Mouse (Mus musculus) layer of hippocampus, postnatal 10 days (tissue): ENCODE data around the gene Fbxw15. TPM values are rescaled to one million over a fixed set of nuclear protein-coding genes. Genes with fewer than 3 reads are reported as not detected.
"Not testable (repeated sequence)": the region's sequence is repeated elsewhere in the genome, so short reads cannot be mapped to it uniquely, and the experiment has no call there.

Experiments used
- DNase-seq, 2 experiments: peaks; one replicate each; pipeline ENCODE4 v3.0.0; 2021; ENCODE audit warnings: low spot score in 2 of 2
- long read RNA-seq: library from polyadenylated mRNA; stranded (forward); transcript quantifications from one replicate; pipeline ENCODE4 v2.0.0, GENCODE M21; 2023
- total RNA-seq, 2 experiments: library from RNA; stranded (reverse); gene quantifications; 2 replicates each; pipeline ENCODE4 v1.2.3; 2021

Gene Fbxw15
- total RNA-seq, result not detected
- long read RNA-seq, result 0 reads

DNA sequence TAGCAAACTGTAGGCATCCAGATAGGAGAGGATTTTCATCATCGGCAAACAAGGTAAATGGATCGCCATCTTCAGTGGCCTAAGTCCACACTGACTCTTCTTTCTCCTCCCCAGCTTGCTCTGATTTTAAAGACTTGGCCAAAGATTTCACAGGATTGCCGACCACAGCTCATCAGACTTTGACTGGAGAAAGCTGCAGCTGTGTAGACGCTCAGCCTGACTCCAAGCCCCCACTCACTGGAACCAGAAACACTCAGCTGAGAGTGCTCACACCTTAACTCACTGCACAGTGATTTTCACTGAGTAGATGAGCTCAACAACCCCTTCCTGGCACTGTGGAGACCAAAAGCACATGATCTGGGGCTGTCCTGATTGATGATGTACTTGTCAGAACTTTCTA lies at the start of gene Fbxw15:
Gene Fbxw15, minus strand, starts transcription at position 101 of the 400 bp plus-strand sequence.
- not testable (repeated sequence) for DNase-seq

DNA sequence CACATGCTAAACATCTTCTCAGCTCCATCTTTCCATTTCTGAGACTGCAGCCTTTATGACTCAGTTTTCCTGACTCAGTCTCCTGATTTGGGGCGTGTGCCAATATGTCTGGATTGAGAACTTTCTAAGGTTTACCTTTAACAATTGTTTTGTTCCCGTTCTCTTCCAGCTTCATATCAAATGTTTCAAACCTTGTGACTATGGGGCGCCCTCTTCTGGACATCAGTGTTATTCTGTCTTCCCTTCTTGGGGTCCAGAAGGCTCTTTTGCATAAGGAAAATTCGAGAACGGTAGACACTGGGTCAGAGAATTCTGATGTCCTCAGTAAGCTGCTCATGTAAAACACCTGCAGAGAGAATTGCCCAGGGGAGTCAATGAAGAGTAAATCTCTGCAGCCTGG lies 38.8 kb upstream of the Fbxw15 start:
- peak; percentile 48 to 60 for DNase-seq

DNA sequence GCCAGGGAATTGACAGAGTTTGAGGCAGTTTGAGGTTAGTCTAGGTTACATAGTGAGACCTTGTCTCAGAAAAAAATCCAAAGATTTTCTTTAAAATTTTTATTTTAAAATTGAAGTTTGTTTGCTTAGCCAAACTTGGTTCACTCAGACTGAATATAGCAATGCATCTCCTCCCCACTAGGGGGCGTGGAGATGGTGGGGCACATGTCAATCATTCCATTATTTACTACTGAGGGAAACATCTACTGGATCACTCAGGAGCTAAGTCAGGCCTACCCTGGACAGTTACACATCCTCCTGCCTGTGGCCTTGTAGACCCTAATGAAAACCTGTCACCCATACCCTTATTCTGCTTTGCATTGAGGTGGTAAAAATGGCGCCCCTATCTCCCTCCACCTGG lies 34.1 kb upstream of the Fbxw15 start:
- DNase-seq, result not testable (repeated sequence)

DNA sequence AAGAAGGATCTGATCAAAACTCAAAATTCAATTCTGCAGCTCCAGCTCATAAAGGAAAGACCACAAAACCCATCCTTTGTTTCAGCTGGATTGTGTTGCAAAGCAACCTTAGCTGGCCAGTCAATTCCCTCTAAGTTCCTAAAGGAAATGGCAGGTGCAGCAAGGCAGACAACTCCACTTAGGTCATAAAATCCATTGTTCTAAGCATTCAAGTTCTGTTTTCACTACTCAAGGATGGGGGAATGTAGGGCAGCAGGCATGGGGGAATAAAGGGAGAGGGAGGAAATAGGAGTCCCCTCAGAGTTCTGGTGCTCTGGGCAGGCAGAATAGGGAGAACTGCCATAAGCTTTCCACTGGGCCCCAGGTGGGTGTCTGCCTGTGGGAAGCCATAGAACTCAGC lies 29.2 kb upstream of the Fbxw15 start:
- DNase-seq, result no peak

DNA sequence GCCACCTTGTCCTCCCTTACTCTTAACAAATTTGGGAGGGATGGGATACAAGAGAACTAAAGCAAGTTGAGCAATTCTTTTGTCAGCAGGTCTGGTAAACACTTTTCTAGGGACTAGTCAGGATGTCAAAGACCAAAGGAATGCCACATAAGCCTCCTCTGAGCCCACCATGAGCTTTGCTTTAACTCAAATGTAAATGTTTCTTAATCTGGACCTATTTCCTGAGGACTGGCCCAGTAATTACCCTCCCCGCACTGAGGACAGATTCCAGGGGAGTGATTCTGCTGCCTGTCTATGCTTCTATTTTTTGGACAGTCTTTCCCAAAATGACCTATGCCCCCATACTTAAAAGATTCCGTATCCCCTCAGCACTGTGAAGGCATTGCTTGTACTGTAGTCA lies 26.8 kb upstream of the Fbxw15 start:
- no peak for DNase-seq

DNA sequence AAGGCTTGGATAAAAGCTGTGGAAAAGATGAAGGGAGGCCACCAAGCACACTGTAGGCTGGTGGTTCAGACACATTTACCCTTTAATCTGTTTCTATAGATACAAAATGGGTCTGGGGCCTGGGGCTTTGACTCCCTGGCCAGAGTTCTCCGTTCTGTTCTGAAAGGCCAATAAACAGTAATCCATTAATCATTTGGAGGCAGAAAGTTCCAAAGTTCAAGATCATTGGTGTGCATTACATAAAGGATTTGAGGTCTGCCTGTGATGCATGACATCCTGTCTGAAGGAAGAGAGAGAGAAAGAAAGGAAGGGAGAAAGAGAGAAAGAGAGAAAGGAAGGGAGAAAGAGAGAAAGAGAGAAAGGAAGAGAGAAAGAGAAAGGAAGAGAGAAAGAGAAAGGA lies 2.5 kb downstream of the Fbxw15 start:
- DNase-seq, result no peak

DNA sequence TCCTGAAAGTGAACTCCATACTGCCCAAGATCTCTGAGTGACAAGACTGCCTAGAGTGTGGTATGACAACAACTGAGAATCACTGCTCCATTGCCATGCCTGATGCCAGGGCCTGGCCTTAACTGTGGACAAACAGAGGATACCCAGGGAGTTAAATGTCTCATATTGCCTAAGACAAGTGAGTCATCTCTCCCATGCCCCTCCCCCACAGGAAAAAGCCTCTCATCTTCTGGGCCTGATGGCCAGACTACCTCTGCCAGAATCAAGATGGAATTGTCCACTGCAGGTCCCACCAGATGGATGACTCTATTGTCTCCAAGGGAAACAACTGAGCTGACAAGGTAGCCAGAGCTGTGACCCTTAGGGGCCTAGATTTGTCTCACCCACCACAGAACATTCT lies 6.0 kb downstream of the Fbxw15 start:
- DNase-seq, result not testable (repeated sequence)

DNA sequence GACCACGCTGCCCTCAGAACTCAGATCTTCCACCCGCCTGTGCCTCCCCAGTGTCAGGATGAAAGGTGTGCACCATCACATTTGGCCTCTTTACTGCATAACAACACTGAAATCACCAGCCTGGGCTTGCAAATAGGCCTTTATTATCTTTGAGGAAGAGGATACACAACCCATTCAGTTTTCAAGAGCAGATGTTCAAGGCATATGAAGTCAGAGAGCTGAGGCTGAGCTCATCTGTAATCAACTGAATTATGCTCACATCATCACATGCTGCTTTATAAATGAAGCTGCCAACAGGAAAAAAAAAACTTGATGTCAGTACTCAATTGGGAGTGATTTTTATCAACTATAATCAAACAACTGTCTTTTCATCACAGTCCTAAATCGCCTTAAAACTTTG lies 15.6 kb downstream of the Fbxw15 start:
- DNase-seq, result peak in 1 of 2 experiments; percentile 15

DNA sequence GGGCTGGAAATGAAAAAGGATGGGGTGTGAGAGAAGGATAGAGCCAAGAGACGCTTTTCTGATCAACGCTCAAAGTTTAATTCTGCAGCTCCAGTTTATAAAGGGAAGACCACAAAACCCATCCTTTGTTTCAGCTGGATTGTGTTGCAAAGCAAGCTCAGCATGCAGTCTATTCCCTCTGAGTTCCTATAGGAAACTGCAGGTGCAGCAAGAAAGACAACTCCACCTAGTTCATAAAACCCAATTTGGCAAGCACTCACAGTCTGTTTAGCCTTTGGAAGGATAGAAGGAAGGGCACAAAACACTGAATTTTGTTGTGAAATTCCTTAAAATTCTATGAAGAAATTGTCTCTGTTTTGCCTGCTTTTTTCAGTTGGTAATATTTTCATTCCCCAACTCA lies 18.4 kb downstream of the Fbxw15 start:
- DNase-seq, result not testable (repeated sequence)

DNA sequence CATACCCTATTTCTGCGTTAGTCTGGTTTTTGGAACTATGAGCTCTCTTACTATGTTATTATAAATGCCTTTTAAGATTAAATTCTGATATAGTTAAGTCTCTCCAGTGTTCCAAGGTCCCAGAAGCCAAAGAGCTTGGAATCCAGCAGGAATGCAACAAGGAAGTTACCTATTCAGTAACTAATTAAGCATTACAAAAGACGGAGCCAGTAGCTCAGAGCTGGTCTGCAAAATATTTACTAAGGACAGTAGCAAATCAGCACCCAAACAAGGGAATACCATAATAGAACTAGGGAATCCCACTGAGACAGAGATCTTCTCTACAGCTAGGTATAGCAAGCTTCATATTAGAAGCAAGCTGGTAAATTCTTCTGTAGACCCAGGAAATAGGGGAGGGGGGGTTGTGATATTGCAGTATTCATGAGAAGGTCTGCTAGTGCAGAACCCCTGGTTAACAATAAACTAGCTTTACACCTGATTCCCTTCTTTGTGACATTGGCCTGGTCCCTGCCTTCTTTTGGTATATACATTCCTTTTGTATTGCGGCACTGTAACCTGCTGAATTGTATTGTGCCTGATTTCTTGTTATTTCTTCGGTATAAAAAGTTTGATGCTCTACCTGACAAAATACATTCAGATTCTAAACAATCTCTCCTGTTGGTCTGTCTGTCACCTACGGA lies 44.5 kb downstream of the Fbxw15 start:
- no peak for DNase-seq

Other genes with a start within 250 kb of the Fbxw15 start
- gene Fbxw28, start 228.6 kb downstream of the Fbxw15 start, total RNA-seq, result not detected
- gene Fbxw22, start 164.0 kb downstream of the Fbxw15 start, total RNA-seq, result not detected
- gene Fbxw16, start 119.1 kb downstream of the Fbxw15 start, total RNA-seq, result not detected
- not detected for gene Fbxw19, start 72.4 kb downstream of the Fbxw15 start, total RNA-seq
- gene Fbxw24, start 57.8 kb upstream of the Fbxw15 start, total RNA-seq, result not detected
- gene Fbxw25, start 96.4 kb upstream of the Fbxw15 start, total RNA-seq, result not detected
- not detected for gene Fbxw18, start 134.4 kb upstream of the Fbxw15 start, total RNA-seq
- gene Fbxw26, start 177.8 kb upstream of the Fbxw15 start, total RNA-seq, result not detected
- not detected for gene Fbxw27, start 222.4 kb upstream of the Fbxw15 start, total RNA-seq
- 10 to 100 TPM; 19.0 to 21.0 TPM for gene Spink8, start 244.0 kb upstream of the Fbxw15 start, total RNA-seq